Mouse (Mus musculus) limb, embryonic 15.5 days (tissue): ENCODE results near the gene Vav3. TPM values are rescaled to one million over a fixed set of nuclear protein-coding genes. Genes with fewer than 3 reads are reported as not detected.
"Not testable (repeated sequence)": the region's sequence is repeated elsewhere in the genome, so short reads cannot be mapped to it uniquely, and the experiment has no call there.

ENCODE experiments used
- ATAC-seq: fragments of 200-750 bp; cut with Nextera tagmentation; 2 replicates; pipeline ENCODE4 v1.8.0; 2017; ENCODE audit warnings: low read depth, moderate TSS enrichment; ENCODE audit not compliant: insufficient number of reproducible peaks, low FRiP score, low TSS enrichment
- H3K27ac ChIP-seq: fragments of 300-500 bp; sonication (generic); 2 replicates; pipeline ENCODE4 v1.5.1; 2015; ENCODE audit warnings: moderate library complexity, mild to moderate bottlenecking, inconsistent platforms
- H3K27me3 ChIP-seq: fragments of 300-500 bp; sonication (generic); 2 replicates; pipeline ENCODE4 v1.6.1; 2015; ENCODE audit warnings: inconsistent platforms
- H3K36me3 ChIP-seq: fragments of 300-500 bp; sonication (generic); 2 replicates; pipeline ENCODE4 v1.6.1; 2015; ENCODE audit warnings: inconsistent platforms
- H3K4me1 ChIP-seq: fragments of 300-500 bp; sonication (generic); 2 replicates; pipeline ENCODE4 v1.6.1; 2015; ENCODE audit warnings: inconsistent platforms
- H3K4me2 ChIP-seq: fragments of 300-500 bp; sonication (generic); 2 replicates; pipeline ENCODE4 v1.6.1; 2015; ENCODE audit warnings: mild to moderate bottlenecking, inconsistent platforms
- H3K4me3 ChIP-seq: fragments of 300-500 bp; sonication (generic); 2 replicates; pipeline ENCODE4 v1.5.1; 2015; ENCODE audit warnings: mild to moderate bottlenecking, inconsistent platforms
- H3K9ac ChIP-seq: fragments of 300-500 bp; sonication (generic); 2 replicates; pipeline ENCODE4 v1.6.1; 2015; ENCODE audit warnings: inconsistent platforms
- H3K9me3 ChIP-seq: fragments of 300-500 bp; sonication (generic); 2 replicates; pipeline ENCODE4 v1.6.1; 2016; ENCODE audit warnings: inconsistent platforms
- WGBS: fragments of 180-500 bp; shearing (Covaris S2); methylation state at CpG from one replicate; pipeline ENCODE4 v1.1.7; 2015; 5-methylcytosine and 5-hydroxymethylcytosine counted together
- polyA plus RNA-seq: library from polyadenylated mRNA; unstranded; fragments of >200 nt; fragmentation: Nextera tagmentation; extraction: Ambion mirVana; gene quantifications from 2 replicates; pipeline ENCODE4 v1.2.1, GENCODE M21; 2015

Gene Vav3
- polyA plus RNA-seq, 1 experiment from 2014 or later: 31.3 TPM

DNA sequence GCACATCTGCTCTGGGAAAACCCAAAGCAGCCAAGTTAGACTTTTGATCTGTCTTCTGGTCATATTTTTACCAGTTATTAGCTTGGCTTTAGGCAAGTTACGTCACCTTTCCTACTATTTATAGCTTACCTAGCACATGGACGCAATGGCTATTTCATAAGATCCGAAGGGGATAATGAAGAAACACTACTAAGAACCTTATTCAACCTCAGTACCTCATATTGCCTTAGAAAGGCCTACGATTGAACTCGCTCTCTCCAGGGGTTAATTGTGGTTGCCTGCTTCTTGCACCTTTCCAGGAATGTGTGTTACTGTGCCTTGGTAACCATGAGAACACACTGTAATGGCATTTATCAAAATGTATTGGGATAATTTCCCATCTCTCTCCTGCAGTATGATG, 61.1 kb downstream of the Vav3 start:
- H3K27ac ChIP-seq: no peak overlapping the region
- no peak for ATAC-seq

DNA sequence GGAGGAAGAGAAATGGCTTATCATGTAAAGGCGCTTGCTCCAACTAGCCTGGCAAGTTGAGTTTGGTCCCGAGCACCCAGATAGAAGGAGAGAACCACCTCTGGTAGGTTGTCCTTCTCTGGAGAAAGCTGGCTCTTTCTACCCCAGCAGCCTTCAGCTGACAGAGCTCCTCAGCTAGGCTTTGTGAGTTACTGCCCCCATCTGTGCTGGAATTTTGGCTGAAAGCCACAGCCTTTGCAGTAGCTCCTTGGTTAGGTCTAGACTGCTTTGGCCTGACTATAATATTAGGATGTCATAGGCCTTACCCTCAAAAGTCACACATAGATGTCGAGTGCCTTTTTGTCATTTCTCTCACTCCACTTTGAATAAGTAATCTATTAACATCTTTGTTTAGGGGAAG, 70.8 kb downstream of the Vav3 start:
- no peak overlapping the region for H3K4me3 ChIP-seq
- WGBS: 90% methylated on average over 3 of the region's 3 CpGs
- no peaks in the 10 kb centered on the region for H3K9me3 ChIP-seq
- ATAC-seq: no peak
- H3K4me2 ChIP-seq: no peak overlapping the region
- no peak overlapping the region for H3K9ac ChIP-seq
- no peaks in the 10 kb centered on the region for H3K36me3 ChIP-seq
- H3K27me3 ChIP-seq: no peaks in the 10 kb centered on the region
- H3K27ac ChIP-seq: no peak overlapping the region
- H3K4me1 ChIP-seq: no peaks in the 10 kb centered on the region

More for the DNA sequence above, 61.1 kb downstream of the Vav3 start:
- Histone ChIP-seq H3K9ac (no peak overlapping the region), H3K4me3 (no peak overlapping the region), H3K36me3 (no peaks in the 10 kb centered on the region), H3K9me3 (no peaks in the 10 kb centered on the region), H3K4me2 (no peak overlapping the region), H3K27me3 (no peaks in the 10 kb centered on the region), H3K4me1 (no peaks in the 10 kb centered on the region)
- WGBS: 39% methylated on average over 5 of the region's 5 CpGs

DNA sequence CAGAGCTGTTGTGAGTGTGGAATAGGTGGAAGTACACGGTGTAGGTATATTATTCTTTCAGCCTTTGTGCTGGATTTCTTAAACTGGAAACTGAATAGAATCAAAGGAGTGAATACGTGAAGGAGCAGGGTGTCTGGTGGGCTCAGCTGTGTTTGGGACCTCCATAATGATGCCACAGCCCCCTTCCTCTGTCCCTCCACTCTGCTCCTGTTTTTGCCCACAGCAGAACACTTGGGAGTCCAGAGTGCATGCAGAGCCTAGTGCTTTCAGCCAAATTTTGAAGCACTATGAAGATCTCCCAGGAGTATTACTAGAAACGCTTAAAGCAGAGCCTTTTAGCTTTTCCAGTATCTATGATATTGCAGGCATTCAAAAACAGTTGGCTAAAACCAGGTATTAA, 80.0 kb downstream of the Vav3 start:
- H3K36me3 ChIP-seq: no peaks in the 10 kb centered on the region
- no peak overlapping the region for H3K4me2 ChIP-seq
- H3K4me3 ChIP-seq: no peak overlapping the region
- WGBS: 66% methylated on average over 3 of the region's 3 CpGs
- H3K27me3 ChIP-seq: no peaks in the 10 kb centered on the region
- no peak for ATAC-seq
- no peak overlapping the region for H3K27ac ChIP-seq
- no peaks in the 10 kb centered on the region for H3K4me1 ChIP-seq
- H3K9me3 ChIP-seq: no peaks in the 10 kb centered on the region
- no peak overlapping the region for H3K9ac ChIP-seq

GRCm38 (mm10) chr3:109421019-109421418, 80.6 kb downstream of the Vav3 start:
- no peaks in the 10 kb centered on the region for H3K9me3 ChIP-seq
- WGBS: 27% methylated on average over 3 of the region's 3 CpGs
- no peak overlapping the region for H3K9ac ChIP-seq
- ATAC-seq: no peak
- no peak overlapping the region for H3K27ac ChIP-seq
- no peaks in the 10 kb centered on the region for H3K4me1 ChIP-seq
- no peak overlapping the region for H3K4me2 ChIP-seq
- H3K27me3 ChIP-seq: no peaks in the 10 kb centered on the region
- H3K4me3 ChIP-seq: no peak overlapping the region
- no peaks in the 10 kb centered on the region for H3K36me3 ChIP-seq

DNA sequence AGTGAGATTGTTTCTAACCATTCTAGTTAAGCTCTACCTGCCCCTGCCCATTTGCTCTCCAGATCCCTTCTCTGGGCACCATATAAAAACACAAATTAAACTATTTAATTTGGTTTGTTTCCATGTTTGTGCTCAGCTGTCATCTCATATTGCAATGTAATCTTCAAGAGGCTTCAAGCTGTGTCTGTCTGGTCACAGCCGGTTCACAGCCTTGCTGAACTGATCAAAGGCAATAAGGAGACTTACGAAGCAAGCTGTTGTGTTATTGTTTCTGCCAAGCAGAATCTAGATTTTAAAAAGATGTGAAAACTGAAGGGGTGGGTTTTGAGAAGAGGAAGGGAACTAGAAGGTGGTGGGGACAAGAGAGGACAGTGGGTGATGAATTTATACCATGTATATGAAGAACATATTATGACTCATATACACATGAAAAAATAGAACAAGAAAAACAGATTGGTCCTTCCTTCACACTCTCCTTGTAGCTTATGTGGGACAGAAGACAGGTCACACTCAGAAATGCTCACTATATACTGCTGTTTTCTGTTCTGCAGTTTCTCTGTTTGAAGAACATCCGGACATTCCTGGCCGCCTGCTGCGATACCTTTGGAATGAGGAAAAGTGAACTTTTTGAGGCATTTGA, 83.1 kb downstream of the Vav3 start:
- Histone ChIP-seq H3K4me3 (no peak overlapping the region), H3K36me3 (no peaks in the 10 kb centered on the region), H3K9me3 (no peaks in the 10 kb centered on the region), H3K27ac (no peak overlapping the region), H3K27me3 (no peaks in the 10 kb centered on the region), H3K9ac (no peak overlapping the region), H3K4me2 (no peak overlapping the region), H3K4me1 (no peaks in the 10 kb centered on the region)
- 76% methylated on average over 5 of the region's 5 CpGs for WGBS
- no peak for ATAC-seq

DNA sequence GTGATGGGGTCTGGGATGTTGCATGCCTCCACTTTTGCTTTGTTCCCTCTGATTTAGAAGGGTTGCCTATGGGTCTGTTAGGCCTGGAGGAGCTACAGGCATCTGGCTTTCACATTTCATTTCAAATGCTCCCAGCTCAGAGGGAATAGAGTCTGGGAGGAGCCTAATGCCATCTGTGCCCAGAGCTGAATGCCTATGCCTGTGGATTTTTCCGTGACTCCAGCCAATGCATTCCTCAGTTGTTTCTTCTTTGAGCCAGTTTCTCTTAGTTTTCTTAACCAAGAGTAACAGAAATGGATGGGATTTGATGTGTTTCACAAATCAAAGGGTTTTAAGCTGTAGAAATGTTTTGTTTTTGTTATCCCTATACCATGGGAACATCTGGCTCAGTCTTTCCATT, 90.8 kb downstream of the Vav3 start:
- Histone ChIP-seq H3K4me3 (no peak overlapping the region), H3K4me2 (no peak overlapping the region), H3K27me3 (no peaks in the 10 kb centered on the region), H3K9ac (no peak overlapping the region), H3K36me3 (no peaks in the 10 kb centered on the region), H3K4me1 (no peaks in the 10 kb centered on the region), H3K27ac (peak overlapping the region; percentile 51; the same call in 1 of the 2 replicates), H3K9me3 (no peaks in the 10 kb centered on the region)
- WGBS: 29% methylated on average over 1 of the region's 1 CpGs
- 0 out of 2 replicates have a peak, but pooled peaks have one; percentile 67 for ATAC-seq

GRCm38 (mm10) chr3:109438552-109438951, 98.1 kb downstream of the Vav3 start:
- H3K4me1 ChIP-seq: no peaks in the 10 kb centered on the region
- ATAC-seq: no peak
- WGBS: 89% methylated on average over 2 of the region's 2 CpGs

GRCm38 (mm10) chr3:109439253-109439652, 98.8 kb downstream of the Vav3 start:
- Histone ChIP-seq H3K4me1 (no peaks in the 10 kb centered on the region), H3K9me3 (no peaks in the 10 kb centered on the region), H3K9ac (no peak overlapping the region), H3K36me3 (no peaks in the 10 kb centered on the region), H3K4me2 (no peak overlapping the region), H3K4me3 (no peak overlapping the region), H3K27me3 (no peaks in the 10 kb centered on the region), H3K27ac (no peak overlapping the region)
- WGBS: 80% methylated on average over 8 of the region's 8 CpGs
- ATAC-seq: no peak

More at GRCm38 (mm10) chr3:109438552-109438951, 98.1 kb downstream of the Vav3 start:
- Histone ChIP-seq H3K27ac (no peak overlapping the region), H3K4me3 (no peak overlapping the region), H3K4me2 (no peak overlapping the region), H3K9ac (no peak overlapping the region), H3K9me3 (no peaks in the 10 kb centered on the region), H3K36me3 (no peaks in the 10 kb centered on the region), H3K27me3 (no peaks in the 10 kb centered on the region)

DNA sequence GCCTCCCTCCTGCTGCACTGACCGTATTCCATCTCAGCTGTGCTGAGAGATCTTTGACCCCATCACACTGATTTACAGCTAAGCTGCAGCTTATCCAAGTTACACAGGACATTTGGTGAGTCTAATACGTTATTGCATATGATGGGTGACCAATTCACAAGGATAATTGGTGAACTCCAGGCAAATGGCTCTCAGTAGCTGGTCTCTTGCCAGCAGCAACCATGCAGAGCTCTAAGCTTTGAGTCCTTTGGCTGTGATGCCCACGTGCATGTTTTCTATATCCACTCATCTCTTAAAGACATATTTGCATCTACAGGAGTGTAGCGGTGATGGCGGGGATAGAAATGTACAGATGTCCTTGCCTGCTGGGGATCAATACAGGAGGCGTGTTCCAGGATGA, 99.5 kb downstream of the Vav3 start:
- Histone ChIP-seq H3K27ac (no peak overlapping the region), H3K4me3 (no peak overlapping the region), H3K27me3 (no peaks in the 10 kb centered on the region), H3K9me3 (no peaks in the 10 kb centered on the region), H3K4me2 (no peak overlapping the region), H3K9ac (no peak overlapping the region), H3K36me3 (no peaks in the 10 kb centered on the region), H3K4me1 (no peaks in the 10 kb centered on the region)
- ATAC-seq: no peak
- 74% methylated on average over 6 of the region's 6 CpGs for WGBS

- no peak overlapping the region for H3K9ac ChIP-seq
- H3K4me3 ChIP-seq: no peak overlapping the region
- H3K36me3 ChIP-seq: no peaks in the 10 kb centered on the region
- H3K9me3 ChIP-seq: no peaks in the 10 kb centered on the region
- H3K4me1 ChIP-seq: no peaks in the 10 kb centered on the region
- H3K27ac ChIP-seq: no peak overlapping the region
- H3K27me3 ChIP-seq: no peaks in the 10 kb centered on the region
- no peak for ATAC-seq
- H3K4me2 ChIP-seq: no peak overlapping the region
- WGBS: 80% methylated on average over 3 of the region's 3 CpGs
Measured at GRCm38 (mm10) chr3:109444077-109444476, 103.6 kb downstream of the Vav3 start.

DNA sequence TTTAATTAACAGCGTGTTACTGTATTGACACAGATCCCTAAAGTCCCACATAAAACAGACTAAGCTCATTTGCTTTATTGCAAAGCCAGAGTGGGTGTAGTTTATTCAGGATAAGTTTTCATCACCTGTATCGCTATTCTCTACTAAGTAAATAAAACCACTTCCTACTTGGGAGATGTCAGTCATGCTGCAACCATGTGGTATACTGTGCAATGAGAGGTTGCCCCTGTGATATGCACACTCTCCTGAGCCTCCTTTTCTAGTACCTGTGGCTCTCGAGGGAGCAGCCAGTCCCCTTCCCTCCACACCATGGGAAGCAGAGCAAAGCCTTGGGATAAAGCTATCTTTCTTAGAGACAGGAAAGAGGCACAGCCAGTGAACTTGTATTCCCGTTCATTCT, 106.5 kb downstream of the Vav3 start:
- H3K36me3 ChIP-seq: no peaks in the 10 kb centered on the region
- no peak overlapping the region for H3K27ac ChIP-seq
- H3K9me3 ChIP-seq: no peaks in the 10 kb centered on the region
- H3K27me3 ChIP-seq: no peaks in the 10 kb centered on the region
- H3K4me2 ChIP-seq: no peak overlapping the region
- no peak overlapping the region for H3K9ac ChIP-seq
- H3K4me1 ChIP-seq: no peaks in the 10 kb centered on the region
- no peak overlapping the region for H3K4me3 ChIP-seq
- ATAC-seq: no peak
- 73% methylated on average over 4 of the region's 4 CpGs for WGBS

DNA sequence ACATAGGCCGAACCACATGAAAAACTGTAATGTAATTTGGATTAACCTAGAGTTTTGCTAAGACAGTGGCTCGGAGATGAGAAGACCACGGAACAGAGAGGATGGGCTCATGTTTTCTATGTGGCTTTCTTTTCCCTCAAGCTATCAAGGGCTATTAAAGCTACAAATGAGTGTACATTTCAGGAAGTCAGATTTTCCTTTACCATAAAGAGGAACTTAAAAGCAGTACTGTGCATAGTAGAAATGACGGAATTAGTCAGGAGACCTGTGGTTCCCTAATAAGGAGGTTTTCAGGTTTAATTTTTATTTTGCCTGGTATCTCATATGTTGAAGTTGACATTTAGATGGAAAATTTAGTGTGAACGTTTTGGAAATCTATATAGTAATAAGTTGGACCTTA, 107.8 kb downstream of the Vav3 start:
- not testable (repeated sequence) for H3K27me3 ChIP-seq, H3K9ac ChIP-seq, H3K4me1 ChIP-seq, ATAC-seq, H3K9me3 ChIP-seq, H3K4me3 ChIP-seq, H3K27ac ChIP-seq, H3K4me2 ChIP-seq, H3K36me3 ChIP-seq
- WGBS: 73% methylated on average over 5 of the region's 5 CpGs

DNA sequence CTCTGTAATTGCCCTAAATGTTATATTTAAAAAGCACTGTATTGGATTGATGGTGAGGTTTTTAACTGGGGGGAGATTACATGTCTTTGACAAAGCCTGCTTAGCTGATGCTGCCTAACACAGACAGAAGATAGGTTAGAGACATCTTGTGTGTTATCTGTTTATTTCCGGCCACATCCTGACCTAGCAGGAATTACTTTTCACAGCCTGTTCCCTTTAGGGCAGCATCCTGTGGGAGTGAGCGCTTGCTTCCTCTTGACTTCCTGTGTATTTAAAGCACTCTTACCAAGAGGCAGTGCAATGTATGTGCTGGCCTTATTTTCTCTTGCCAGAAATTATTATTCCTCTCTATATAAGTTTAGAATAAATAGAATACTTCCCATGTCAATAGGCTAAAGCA, 111.5 kb downstream of the Vav3 start:
- no peaks in the 10 kb centered on the region for H3K4me1 ChIP-seq
- H3K27me3 ChIP-seq: no peaks in the 10 kb centered on the region
- no peak overlapping the region for H3K4me2 ChIP-seq
- no peaks in the 10 kb centered on the region for H3K9me3 ChIP-seq
- no peak overlapping the region for H3K4me3 ChIP-seq
- H3K36me3 ChIP-seq: no peaks in the 10 kb centered on the region
- H3K27ac ChIP-seq: no peak overlapping the region
- 67% methylated on average over 2 of the region's 2 CpGs for WGBS
- no peak for ATAC-seq
- no peak overlapping the region for H3K9ac ChIP-seq
